Mouse (Mus musculus): ENCODE measurements at regions not wholly inside any gene's neighbourhood (a gene's known extent, or its start where the extent isn't known, plus 50 kb on each side); places are given as distances from the start of the nearest gene placed in this dataset.
A peak's percentile ranks its signal among the peaks of the same experiment; 100 is the strongest.

GRCm38 (mm10) chr13:72947374-72948165, 312.7 kb upstream of the Irx4 start:
- DNase-seq: no peak

GRCm38 (mm10) chr13:72958616-72959518, 301.4 kb upstream of the Irx4 start:
- no peak for DNase-seq

GRCm38 (mm10) chr13:72961291-72961690, 299.0 kb upstream of the Irx4 start:
- DNase-seq: no peak

GRCm38 (mm10) chr13:72972165-72972564, 288.1 kb upstream of the Irx4 start:
- no peak for DNase-seq

GRCm38 (mm10) chr13:72972894-72973293, 287.4 kb upstream of the Irx4 start:
- DNase-seq: no peak

GRCm38 (mm10) chr13:72977213-72977612, 283.1 kb upstream of the Irx4 start:
- DNase-seq: no peak

- DNase-seq: no peak
Measured at GRCm38 (mm10) chr13:72977971-72978370, 282.3 kb upstream of the Irx4 start.

- DNase-seq: no peak
Measured at GRCm38 (mm10) chr13:72978966-72979365, 281.3 kb upstream of the Irx4 start.

GRCm38 (mm10) chr13:72992589-72993409, 267.5 kb upstream of the Irx4 start:
- no peak for DNase-seq

GRCm38 (mm10) chr13:72993410-72993858, 266.8 kb upstream of the Irx4 start:
- DNase-seq: no peak

- no peak for DNase-seq
Measured at GRCm38 (mm10) chr13:72994538-72994937, 265.7 kb upstream of the Irx4 start.

- no peak for DNase-seq
Measured at GRCm38 (mm10) chr13:73008856-73009546, 251.3 kb upstream of the Irx4 start.

- no peak for DNase-seq
Measured at GRCm38 (mm10) chr13:73009547-73010475, 250.5 kb upstream of the Irx4 start.

GRCm38 (mm10) chr13:73019181-73019580, 241.1 kb upstream of the Irx4 start:
- no peak for DNase-seq

- no peak for DNase-seq
Measured at GRCm38 (mm10) chr13:73031217-73031616, 229.1 kb upstream of the Irx4 start.

GRCm38 (mm10) chr13:73033055-73033454, 227.2 kb upstream of the Irx4 start:
- peak; percentile 18 to 33 for DNase-seq

- DNase-seq: no peak
Measured at GRCm38 (mm10) chr13:73034065-73034831, 226.0 kb upstream of the Irx4 start.

GRCm38 (mm10) chr13:73034886-73035285, 225.4 kb upstream of the Irx4 start:
- DNase-seq: no peak

- no peak for DNase-seq
Measured at GRCm38 (mm10) chr13:73035336-73035940, 224.8 kb upstream of the Irx4 start.

- DNase-seq: peak in 1 of 2 experiments; percentile 2
Measured at GRCm38 (mm10) chr13:73039731-73040130, 220.5 kb upstream of the Irx4 start.
